Mouse (Mus musculus) MEL (cell line): ENCODE data around the gene Fzd5. TPM values are rescaled to one million over a fixed set of nuclear protein-coding genes. Genes with fewer than 3 reads are reported as not detected.

Source experiments
- DNase-seq: peaks from one replicate; pipeline ENCODE4 v3.0.0; 2011; ENCODE audit warnings: low read depth, low spot score
- H3K27ac ChIP-seq: 2 replicates; pipeline ENCODE4 v1.5.1; 2012; ENCODE audit warnings: low read depth, mild to moderate bottlenecking, control low read depth, low read length, moderate library complexity; ENCODE audit not compliant: control insufficient read depth
- H3K27me3 ChIP-seq, 2 experiments: fragments of 150-350 bp in 1 of 2; sonication (generic) in 1 of 2; 2 replicates each; pipeline ENCODE4 v1.6.1; 2012; ENCODE audit warnings: low read length in 2 of 2, mild to moderate bottlenecking in 2 of 2, improper control_type of control experiment in 1 of 2, moderate library complexity in 1 of 2; ENCODE audit not compliant: insufficient read depth in 2 of 2, control insufficient read depth in 1 of 2
- H3K36me3 ChIP-seq, 2 experiments: 2 replicates each; pipeline ENCODE4 v1.6.1; 2012 to 2014; ENCODE audit warnings: low read length in 2 of 2, improper control_type of control experiment in 1 of 2, inconsistent platforms in 1 of 2, mild to moderate bottlenecking in 1 of 2; ENCODE audit not compliant: insufficient read depth in 2 of 2, control insufficient read depth in 1 of 2
- H3K4me1 ChIP-seq, 2 experiments: fragments of 150-350 bp in 1 of 2; sonication (generic) in 1 of 2; 2 replicates each; pipeline ENCODE4 v1.6.1; 2012; ENCODE audit warnings: low read length in 2 of 2, improper control_type of control experiment in 1 of 2, mild to moderate bottlenecking in 1 of 2; ENCODE audit not compliant: insufficient read depth in 2 of 2, control insufficient read depth in 1 of 2
- H3K4me3 ChIP-seq, 2 experiments: fragments of 150-350 bp in 1 of 2; sonication (generic) in 1 of 2; 2 replicates each; pipeline ENCODE4 v1.5.1; 2012; ENCODE audit warnings: low read depth in 2 of 2, low read length in 2 of 2, mild to moderate bottlenecking in 2 of 2, moderate library complexity in 2 of 2, control low read depth in 1 of 2, improper control_type of control experiment in 1 of 2; ENCODE audit not compliant: control insufficient read depth in 1 of 2, insufficient read depth in 1 of 2
- H3K79me2 ChIP-seq: 2 replicates; pipeline ENCODE4 v1.6.1; 2012; ENCODE audit warnings: mild to moderate bottlenecking, low read length, moderate library complexity; ENCODE audit not compliant: control insufficient read depth, poor library complexity, insufficient read depth
- H3K9ac ChIP-seq: 2 replicates; pipeline ENCODE4 v1.6.1; 2012; ENCODE audit warnings: low read depth, mild to moderate bottlenecking, control low read depth, low read length, moderate library complexity; ENCODE audit not compliant: control insufficient read depth, poor library complexity, severe bottlenecking
- H3K9me3 ChIP-seq: fragments of 150-350 bp; sonication (generic); replicated peaks from 2 replicates; pipeline ENCODE4 v1.6.1; 2012; ENCODE audit warnings: mild to moderate bottlenecking, low read length, improper control_type of control experiment, moderate library complexity; ENCODE audit not compliant: insufficient read depth
- CTCF ChIP-seq, 3 experiments: IDR thresholded peaks in 2 of 3; conservative IDR thresholded peaks in 1 of 3; 2 replicates each; pipeline ENCODE4 v1.5.1; 2011 to 2012; ENCODE audit warnings: low read length in 3 of 3, low read depth in 2 of 3, mild to moderate bottlenecking in 2 of 3, improper control_type of control experiment in 1 of 3, inconsistent platforms in 1 of 3, mixed read lengths in 1 of 3, moderate library complexity in 1 of 3; ENCODE audit not compliant: control insufficient read depth in 1 of 3, insufficient read depth in 1 of 3, poor library complexity in 1 of 3, severe bottlenecking in 1 of 3
- E2F4 ChIP-seq: IDR thresholded peaks from 2 replicates; pipeline ENCODE4 v1.6.1; 2011; ENCODE audit warnings: low read depth, low read length, improper control_type of control experiment, borderline replicate concordance
- EP300 ChIP-seq, 2 experiments: IDR thresholded peaks; 2 replicates each; pipeline ENCODE4 v1.6.1; 2011; ENCODE audit warnings: improper control_type of control experiment in 2 of 2, low read length in 2 of 2, low read depth in 1 of 2, mild to moderate bottlenecking in 1 of 2
- JUND ChIP-seq: IDR thresholded peaks from 2 replicates; pipeline ENCODE4 v1.6.1; 2011; ENCODE audit warnings: low read depth, mild to moderate bottlenecking, improper control_type of control experiment, low read length
- MAZ ChIP-seq: IDR thresholded peaks from 2 replicates; pipeline ENCODE4 v1.6.1; 2012; ENCODE audit warnings: low read depth, mild to moderate bottlenecking, inconsistent platforms, low read length, improper control_type of control experiment
- MEF2A ChIP-seq: IDR thresholded peaks from 2 replicates; pipeline ENCODE4 v1.6.1; 2014; ENCODE audit warnings: low read depth, mild to moderate bottlenecking, inconsistent platforms, low read length, improper control_type of control experiment; ENCODE audit not compliant: poor library complexity, insufficient replicate concordance, severe bottlenecking; ENCODE audit errors: extremely low read depth
- MXI1 ChIP-seq: IDR thresholded peaks from 2 replicates; pipeline ENCODE4 v1.6.1; 2011; ENCODE audit warnings: mild to moderate bottlenecking, low read depth, low read length, improper control_type of control experiment
- MYB ChIP-seq: IDR thresholded peaks from 2 replicates; pipeline ENCODE4 v1.6.1; 2011; ENCODE audit warnings: mild to moderate bottlenecking, low read depth, low read length, improper control_type of control experiment
- NRF1 ChIP-seq: IDR thresholded peaks from 2 replicates; pipeline ENCODE4 v1.6.1; 2014; ENCODE audit warnings: low read depth, mild to moderate bottlenecking, inconsistent platforms, low read length, improper control_type of control experiment, moderate library complexity; ENCODE audit not compliant: poor library complexity, insufficient read depth, severe bottlenecking
- SMC3 ChIP-seq: IDR thresholded peaks from 2 replicates; pipeline ENCODE4 v1.6.1; 2011; ENCODE audit warnings: low read depth, low read length, improper control_type of control experiment
- TAL1 ChIP-seq: IDR thresholded peaks from 2 replicates; pipeline ENCODE4 v1.6.1; 2012; ENCODE audit warnings: mild to moderate bottlenecking, inconsistent platforms, low read length, moderate library complexity, mixed read lengths
- TBP ChIP-seq: IDR thresholded peaks from 2 replicates; pipeline ENCODE4 v1.8.0; 2011; ENCODE audit warnings: low read depth, low read length, improper control_type of control experiment
- UBTF ChIP-seq: IDR thresholded peaks from 2 replicates; pipeline ENCODE4 v1.6.1; 2012; ENCODE audit warnings: low read depth, mild to moderate bottlenecking, inconsistent platforms, low read length, improper control_type of control experiment, moderate library complexity, borderline replicate concordance; ENCODE audit not compliant: insufficient read depth
- USF1 ChIP-seq: IDR thresholded peaks from 2 replicates; pipeline ENCODE4 v1.6.1; 2014; ENCODE audit warnings: low read depth, mild to moderate bottlenecking, inconsistent platforms, low read length, improper control_type of control experiment, moderate library complexity
- USF2 ChIP-seq, 2 experiments: IDR thresholded peaks; 2 replicates each; pipeline ENCODE4 v1.6.1; 2011 to 2012; ENCODE audit warnings: improper control_type of control experiment in 2 of 2, low read length in 2 of 2, borderline replicate concordance in 1 of 2, inconsistent platforms in 1 of 2, low read depth in 1 of 2, mild to moderate bottlenecking in 1 of 2; ENCODE audit not compliant: insufficient read depth in 1 of 2
- ZKSCAN1 ChIP-seq: IDR thresholded peaks from 2 replicates; pipeline ENCODE4 v1.6.1; 2012; ENCODE audit warnings: low read depth, mild to moderate bottlenecking, inconsistent platforms, low read length, improper control_type of control experiment, moderate library complexity
- polyA plus RNA-seq, 2 experiments: library from polyadenylated mRNA; stranded (reverse) in 1 of 2; unstranded in 1 of 2; fragments of >175 nt in 1 of 2; fragments of >200 nt in 1 of 2; gene quantifications; 2 replicates each; pipeline versions ENCODE4 v1.2.1 to v1.2.4; 2012; ENCODE audit warnings: low replicate concordance in 2 of 2, low read depth in 1 of 2; ENCODE audit not compliant: insufficient read length in 2 of 2, insufficient read depth in 1 of 2, missing spikeins in 1 of 2
- total RNA-seq: library from RNA; depleted of rRNA; stranded (reverse); fragments of 300-350 nt; gene quantifications from 2 replicates; pipeline ENCODE4 v1.2.3, GENCODE M21; 2012

The Fzd5 gene
- total and polyA plus RNA-seq, 3 experiments: 1.4 to 2.9 TPM; not detected in 1

DNA sequence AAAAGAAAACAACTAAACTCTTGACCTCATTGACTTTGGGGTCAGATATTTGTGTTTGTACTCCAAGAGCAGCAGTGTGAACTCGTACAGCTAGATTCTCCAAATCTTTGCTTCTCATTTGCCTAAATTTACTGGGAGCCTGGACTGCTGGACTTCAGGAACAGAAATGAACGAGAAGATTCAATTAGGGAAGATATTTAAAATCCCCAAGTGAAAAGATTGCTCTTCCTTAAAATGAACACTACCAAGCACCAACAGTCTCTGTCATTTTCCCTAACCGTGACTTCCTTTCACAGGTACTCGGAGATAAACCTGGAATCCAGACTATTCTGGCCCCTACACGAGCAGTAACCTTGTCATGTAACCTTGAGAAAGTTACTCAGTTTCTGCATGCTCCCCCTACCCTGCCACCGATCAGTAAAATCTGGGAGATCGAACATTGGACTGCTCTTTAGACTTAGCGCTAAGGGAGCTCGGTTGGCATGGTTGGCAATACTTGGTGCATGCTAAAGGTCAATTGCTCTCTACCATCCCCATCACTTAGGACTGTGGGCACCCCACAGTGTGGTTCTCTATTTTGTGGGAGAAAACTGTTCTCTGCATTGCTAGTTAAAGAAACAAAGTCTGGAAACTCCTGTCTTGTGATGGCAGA lies 47.9 kb downstream of the Fzd5 start:
- no peak for TF ChIP-seq NRF1
- peak; percentile 92 for TF ChIP-seq TBP
- Histone ChIP-seq H3K9me3 (no peaks in the 10 kb centered on the region), H3K27me3 (no peaks in the 10 kb centered on the region), H3K27ac (peak overlapping the region; percentile 88), H3K36me3 (peaks cover 0 to 16% of the 10 kb centered on the region in 2 experiments; a peak in 2 of 4 replicates), H3K79me2 (peaks cover 7% of the 10 kb centered on the region; the same call in 1 of the 2 replicates), H3K4me3 (peak overlapping the region; percentile 80 to 82), H3K9ac (peak overlapping the region; percentile 77), H3K4me1 (peaks cover 1 to 11% of the 10 kb centered on the region in 2 experiments; a peak in 3 of 4 replicates)
- no peak for DNase-seq

DNA sequence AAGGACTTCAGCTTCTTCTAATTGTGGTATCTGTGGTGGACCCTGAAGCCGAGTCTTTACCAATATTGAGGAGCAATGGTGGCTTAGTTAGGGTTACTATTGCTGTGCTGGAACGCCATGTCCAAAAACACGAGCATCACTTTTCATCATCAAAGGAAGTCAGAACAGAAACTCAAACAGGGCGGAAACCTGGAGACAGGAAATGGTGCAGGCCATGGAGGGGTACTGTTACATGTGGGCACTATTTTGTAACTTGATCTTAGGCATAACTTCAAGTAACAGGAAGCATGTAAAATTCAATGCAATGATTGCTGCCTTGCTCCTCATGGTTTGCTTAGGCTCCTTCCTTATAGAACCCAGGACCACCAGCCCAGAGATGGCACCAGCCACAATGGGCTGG lies 49.5 kb downstream of the Fzd5 start:
- no peak for TF ChIP-seq CTCF (IDR thresholded peaks at IDR 0.05 in 2 of 3, conservative IDR thresholded peaks at IDR 0.05 in 1 of 3; ENCODE audit: control insufficient read depth in 1 of 3, insufficient read depth in 1 of 3, low read depth in 2 of 3, low read length in 3 of 3, poor library complexity in 1 of 3, severe bottlenecking in 1 of 3)
- TF ChIP-seq USF1: no peak
- no peak for TF ChIP-seq UBTF
- TF ChIP-seq MAZ: no peak
- TF ChIP-seq JUND: no peak
- TF ChIP-seq ZKSCAN1: no peak
- TF ChIP-seq SMC3: no peak
- TF ChIP-seq MXI1: no peak
- TF ChIP-seq EP300 (IDR thresholded peaks at IDR 0.05; ENCODE audit: low read depth in 1 of 2, low read length in 2 of 2): no peak
- TF ChIP-seq MEF2A: no peak
- no peak for TF ChIP-seq TAL1
- TF ChIP-seq USF2 (IDR thresholded peaks at IDR 0.05; ENCODE audit: borderline replicate concordance in 1 of 2, insufficient read depth in 1 of 2, low read depth in 1 of 2, low read length in 2 of 2): no peak
- TF ChIP-seq MYB: no peak
- no peak for TF ChIP-seq NRF1
- TF ChIP-seq E2F4: no peak
- H3K4me1 ChIP-seq: peaks cover 2 to 13% of the 10 kb centered on the region in 2 experiments; a peak in 3 of 4 replicates
- H3K36me3 ChIP-seq: peaks cover 0 to 22% of the 10 kb centered on the region in 2 experiments; a peak in 2 of 4 replicates
- no peak overlapping the region for H3K27ac ChIP-seq
- no peaks in the 10 kb centered on the region for H3K27me3 ChIP-seq
- peaks cover 7% of the 10 kb centered on the region; the same call in 1 of the 2 replicates for H3K79me2 ChIP-seq
- H3K9me3 ChIP-seq: no peaks in the 10 kb centered on the region
- H3K4me3 ChIP-seq: no peak overlapping the region
- no peak for DNase-seq
- H3K9ac ChIP-seq: no peak overlapping the region
